Mouse (Mus musculus): ENCODE data around the gene Lin37. TPM values are rescaled to one million over a fixed set of nuclear protein-coding genes. Genes with fewer than 3 reads are reported as not detected.

Gene Lin37
- total and polyA plus RNA-seq, 3 experiments: 13.7 to 20.0 (median 16.0) TPM

DNA sequence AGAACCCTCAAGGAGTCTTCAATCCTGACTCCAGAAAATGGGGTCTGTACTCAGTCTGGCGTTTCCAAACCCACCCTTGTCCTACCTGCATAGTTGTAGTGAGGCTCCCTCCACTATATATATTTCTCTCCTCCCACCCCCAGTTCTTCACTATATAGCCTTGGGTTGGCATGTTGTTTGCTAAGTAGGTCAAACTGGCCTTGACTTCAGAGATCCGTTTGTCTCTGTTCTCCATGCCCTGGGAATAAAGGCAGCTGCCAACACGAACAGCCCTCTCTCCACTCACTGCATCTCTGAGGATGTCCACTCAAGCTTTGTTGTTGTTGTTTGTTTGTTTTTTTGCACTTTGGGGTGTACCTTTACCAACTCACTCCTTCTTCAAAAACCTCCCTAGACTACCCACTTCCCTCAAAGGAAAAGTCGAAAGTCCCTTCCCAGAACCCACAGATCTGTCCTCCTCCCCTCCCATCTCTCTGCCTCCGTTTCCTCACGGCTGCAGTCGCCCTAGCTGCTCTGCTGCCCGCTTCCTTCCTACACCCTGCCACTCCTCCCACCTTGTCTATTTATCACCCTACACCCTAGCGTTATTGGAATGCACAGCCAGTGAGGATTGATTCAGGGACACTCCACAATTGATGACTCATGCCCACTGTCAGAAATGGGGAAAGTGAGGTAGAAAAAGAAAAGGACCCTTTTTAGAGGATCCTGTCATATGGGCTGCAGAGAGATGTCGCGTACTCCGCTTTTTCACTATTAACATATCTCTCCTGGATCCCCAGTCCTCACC is 789 bp downstream of the Lin37 start:
- intact Hi-C loops (cut with DNase I): no loop called here
- H3K4me3 ChIP-seq: peak overlapping the region; percentile 64
- WGBS: 7% methylated on average over 12 of the region's 12 CpGs
- H3K4me1 ChIP-seq (ENCODE audit: control insufficient read depth, insufficient read depth, low read length): peaks cover 4% of the 10 kb centered on the region
- H3K27me3 ChIP-seq (ENCODE audit: control insufficient read depth, insufficient read depth, low read length): no peaks in the 10 kb centered on the region
- TF ChIP-seq POLR2A (IDR thresholded peaks at IDR 0.05; ENCODE audit: insufficient read depth, low read depth, low read length) (no peak), EP300 (IDR thresholded peaks at IDR 0.05; ENCODE audit: insufficient read depth, low read depth, low read length) (no peak), CTCF (IDR thresholded peaks at IDR 0.05) (no peak)
- DNase-seq: no peak
- H3K9ac ChIP-seq (ENCODE audit: low read depth, low read length): peak overlapping the region; percentile 86
- no peaks in the 10 kb centered on the region for H3K79me2 ChIP-seq (replicated peaks; ENCODE audit: control insufficient read depth, insufficient read depth, low read length)
- H3K36me3 ChIP-seq (ENCODE audit: control insufficient read depth, insufficient read depth, low read length): no peaks in the 10 kb centered on the region
- H3K27ac ChIP-seq: peak overlapping the region; percentile 68

DNA sequence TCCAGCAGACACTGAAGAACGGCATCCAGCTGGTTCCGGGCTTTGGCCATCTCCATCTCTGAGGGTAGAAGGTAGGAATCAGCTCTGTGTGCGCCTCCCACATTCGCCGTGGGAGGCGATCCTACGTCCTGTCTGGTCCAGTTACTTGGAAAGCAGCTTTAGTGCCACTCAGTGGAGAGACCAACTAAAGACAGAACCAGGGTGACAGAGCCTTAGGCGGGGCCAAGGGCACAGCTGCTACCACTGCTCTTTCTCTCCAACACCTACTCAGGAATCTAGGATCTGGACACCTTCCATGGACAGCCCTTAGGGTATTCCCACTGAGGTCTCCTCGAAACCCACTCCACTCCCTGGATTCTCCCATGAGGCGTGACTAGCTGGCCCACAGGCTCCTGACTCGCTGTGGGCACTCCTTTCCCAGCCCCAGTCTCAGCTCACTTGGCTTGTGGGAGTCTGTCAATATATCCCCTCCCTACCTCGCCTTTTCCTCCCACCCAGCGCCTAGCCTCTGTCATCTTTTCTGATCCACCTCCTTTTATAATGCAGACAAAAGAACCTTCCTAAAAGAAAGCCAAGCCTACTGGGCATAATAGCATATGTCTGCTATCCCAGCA is 1.6 kb downstream of the Lin37 start:
- Histone ChIP-seq H3K4me1 (ENCODE audit: control insufficient read depth, insufficient read depth, low read length) (peaks cover 3% of the 10 kb centered on the region), H3K36me3 (ENCODE audit: control insufficient read depth, insufficient read depth, low read length) (no peaks in the 10 kb centered on the region), H3K27me3 (ENCODE audit: control insufficient read depth, insufficient read depth, low read length) (no peaks in the 10 kb centered on the region), H3K9ac (ENCODE audit: low read depth, low read length) (no peak overlapping the region), H3K79me2 (replicated peaks; ENCODE audit: control insufficient read depth, insufficient read depth, low read length) (no peaks in the 10 kb centered on the region), H3K27ac (peak overlapping the region; percentile 68), H3K4me3 (no peak overlapping the region)
- intact Hi-C loops (cut with DNase I): no loop called here
- WGBS: 67% methylated on average over 13 of the region's 13 CpGs
- no peak for DNase-seq
- no peak for TF ChIP-seq CTCF (IDR thresholded peaks at IDR 0.05)
- no peak for TF ChIP-seq POLR2A (IDR thresholded peaks at IDR 0.05; ENCODE audit: insufficient read depth, low read depth, low read length)
- TF ChIP-seq EP300 (IDR thresholded peaks at IDR 0.05; ENCODE audit: insufficient read depth, low read depth, low read length): no peak

DNA sequence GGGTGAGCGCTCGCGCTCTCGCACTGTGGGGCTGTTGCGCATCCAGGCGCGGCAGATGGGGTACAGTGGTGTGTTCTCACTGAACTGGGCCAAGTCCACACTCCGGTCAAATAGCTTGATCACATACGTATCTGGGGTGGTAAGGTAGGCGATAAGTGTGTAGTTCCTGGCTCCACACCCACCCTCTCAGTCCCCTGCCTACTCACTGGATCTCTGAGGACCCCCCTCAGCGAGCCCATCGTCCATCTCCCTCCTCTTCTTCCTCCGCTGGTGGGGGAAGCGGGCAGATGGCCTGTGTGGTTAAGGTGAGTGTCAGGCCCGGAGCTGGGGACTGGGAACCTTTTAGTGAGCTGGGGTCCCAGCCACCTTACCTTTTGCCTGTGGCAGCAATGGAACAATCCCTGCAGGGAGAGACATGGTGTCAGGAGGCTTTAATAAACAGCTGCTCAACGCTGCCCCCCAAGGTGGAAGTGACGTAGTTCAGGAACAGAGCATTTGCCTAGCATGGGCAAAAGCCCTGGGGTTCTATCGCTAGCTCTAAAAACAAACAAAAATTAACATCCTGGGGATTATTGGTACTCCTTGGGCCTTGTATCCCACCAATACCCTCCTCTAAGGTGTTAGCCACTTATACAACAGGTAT is 2.6 kb downstream of the Lin37 start:
- no peak for TF ChIP-seq POLR2A (IDR thresholded peaks at IDR 0.05; ENCODE audit: insufficient read depth, low read depth, low read length)
- no peak for TF ChIP-seq EP300 (IDR thresholded peaks at IDR 0.05; ENCODE audit: insufficient read depth, low read depth, low read length)
- TF ChIP-seq CTCF (IDR thresholded peaks at IDR 0.05): peak; percentile 44
- H3K4me3 ChIP-seq: no peak overlapping the region
- no peaks in the 10 kb centered on the region for H3K27me3 ChIP-seq (ENCODE audit: control insufficient read depth, insufficient read depth, low read length)
- intact Hi-C loops (cut with DNase I): no loop called here
- peaks cover 3% of the 10 kb centered on the region for H3K4me1 ChIP-seq (ENCODE audit: control insufficient read depth, insufficient read depth, low read length)
- H3K27ac ChIP-seq: no peak overlapping the region
- WGBS: 92% methylated on average over 18 of the region's 18 CpGs
- H3K36me3 ChIP-seq (ENCODE audit: control insufficient read depth, insufficient read depth, low read length): no peaks in the 10 kb centered on the region
- no peaks in the 10 kb centered on the region for H3K79me2 ChIP-seq (replicated peaks; ENCODE audit: control insufficient read depth, insufficient read depth, low read length)
- no peak overlapping the region for H3K9ac ChIP-seq (ENCODE audit: low read depth, low read length)
- DNase-seq: no peak

- Histone ChIP-seq H3K36me3 (ENCODE audit: control insufficient read depth, insufficient read depth, low read length) (no peaks in the 10 kb centered on the region), H3K79me2 (replicated peaks; ENCODE audit: control insufficient read depth, insufficient read depth, low read length) (no peaks in the 10 kb centered on the region), H3K27ac (peak overlapping the region; percentile 99), H3K27me3 (ENCODE audit: control insufficient read depth, insufficient read depth, low read length) (no peaks in the 10 kb centered on the region), H3K4me3 (peak overlapping the region; percentile 60), H3K9ac (ENCODE audit: low read depth, low read length) (peak overlapping the region; percentile 78), H3K4me1 (ENCODE audit: control insufficient read depth, insufficient read depth, low read length) (peaks cover 2% of the 10 kb centered on the region)
- no peak for TF ChIP-seq CTCF (IDR thresholded peaks at IDR 0.05)
- TF ChIP-seq POLR2A (IDR thresholded peaks at IDR 0.05; ENCODE audit: insufficient read depth, low read depth, low read length): no peak
- no peak for TF ChIP-seq EP300 (IDR thresholded peaks at IDR 0.05; ENCODE audit: insufficient read depth, low read depth, low read length)
- WGBS: 61% methylated on average over 22 of the region's 22 CpGs
- intact Hi-C loops (cut with DNase I): no loop called here
- peak in 1 of 2 experiments; percentile 38 for DNase-seq
Measured at GRCm38 (mm10) chr7:30553810-30554584, 5.6 kb downstream of the Lin37 start.

- Histone ChIP-seq H3K4me3 (peak overlapping the region; percentile 60), H3K36me3 (ENCODE audit: control insufficient read depth, insufficient read depth, low read length) (no peaks in the 10 kb centered on the region), H3K4me1 (ENCODE audit: control insufficient read depth, insufficient read depth, low read length) (no peaks in the 10 kb centered on the region; the same call in 1 of the 2 replicates), H3K79me2 (replicated peaks; ENCODE audit: control insufficient read depth, insufficient read depth, low read length) (no peaks in the 10 kb centered on the region), H3K27me3 (ENCODE audit: control insufficient read depth, insufficient read depth, low read length) (no peaks in the 10 kb centered on the region), H3K27ac (peak overlapping the region; percentile 99), H3K9ac (ENCODE audit: low read depth, low read length) (peak overlapping the region; percentile 80)
- WGBS: 2% methylated on average over 23 of the region's 23 CpGs
- intact Hi-C loops (cut with DNase I): no loop called here
- peak; percentile 77 for DNase-seq
- 0 out of 2 replicates have a peak, but pooled peaks have one; percentile 3 for TF ChIP-seq CTCF (IDR thresholded peaks at IDR 0.05)
- TF ChIP-seq POLR2A (IDR thresholded peaks at IDR 0.05; ENCODE audit: insufficient read depth, low read depth, low read length): peak; percentile 96
- TF ChIP-seq EP300 (IDR thresholded peaks at IDR 0.05; ENCODE audit: insufficient read depth, low read depth, low read length): 0 out of 2 replicates have a peak, but pooled peaks have one; percentile 27
Measured at GRCm38 (mm10) chr7:30553021-30553589, 6.5 kb downstream of the Lin37 start.
